Mouse (Mus musculus): ENCODE measurements around the gene Gpr107.
"Not testable (repeated sequence)": the region's sequence is repeated elsewhere in the genome, so short reads cannot be mapped to it uniquely, and the experiment has no call there.

Gpr107 gene

GRCm38 (mm10) chr2:31156846-31157245 lies 4.7 kb downstream of the Gpr107 start:
- no peak for DNase-seq (ENCODE audit: low read depth, low spot score)

GRCm38 (mm10) chr2:31160147-31160920 lies 8.2 kb downstream of the Gpr107 start:
- DNase-seq (ENCODE audit: low read depth, low spot score): no peak

GRCm38 (mm10) chr2:31161620-31162019 lies 9.5 kb downstream of the Gpr107 start:
- DNase-seq (ENCODE audit: low read depth, low spot score): no peak

GRCm38 (mm10) chr2:31163361-31164118 lies 11.4 kb downstream of the Gpr107 start:
- DNase-seq (ENCODE audit: low read depth, low spot score): no peak

GRCm38 (mm10) chr2:31164841-31165455 lies 12.8 kb downstream of the Gpr107 start:
- DNase-seq (ENCODE audit: low read depth, low spot score): no peak

- DNase-seq (ENCODE audit: low read depth, low spot score): no peak
Observed at GRCm38 (mm10) chr2:31165529-31165928, 13.4 kb downstream of the Gpr107 start.

- not testable (repeated sequence) for DNase-seq (ENCODE audit: low read depth, low spot score)
Observed at GRCm38 (mm10) chr2:31167571-31167970, 15.5 kb downstream of the Gpr107 start.

GRCm38 (mm10) chr2:31169001-31169400 lies 16.9 kb downstream of the Gpr107 start:
- DNase-seq (ENCODE audit: low read depth, low spot score): no peak

- no peak for DNase-seq (ENCODE audit: low read depth, low spot score)
Observed at GRCm38 (mm10) chr2:31170164-31170563, 18.0 kb downstream of the Gpr107 start.

GRCm38 (mm10) chr2:31172001-31172400 lies 19.9 kb downstream of the Gpr107 start:
- no peak for DNase-seq (ENCODE audit: low read depth, low spot score)

GRCm38 (mm10) chr2:31172536-31172935 lies 20.4 kb downstream of the Gpr107 start:
- no peak for DNase-seq (ENCODE audit: low read depth, low spot score)

GRCm38 (mm10) chr2:31173290-31173689 lies 21.2 kb downstream of the Gpr107 start:
- no peak for DNase-seq (ENCODE audit: low read depth, low spot score)

GRCm38 (mm10) chr2:31178593-31178992 lies 26.5 kb downstream of the Gpr107 start:
- DNase-seq (ENCODE audit: low read depth, low spot score): not testable (repeated sequence)

GRCm38 (mm10) chr2:31179471-31179870 lies 27.4 kb downstream of the Gpr107 start:
- no peak for DNase-seq (ENCODE audit: low read depth, low spot score)

- no peak for DNase-seq (ENCODE audit: low read depth, low spot score)
Observed at GRCm38 (mm10) chr2:31180081-31180551, 28.0 kb downstream of the Gpr107 start.

- DNase-seq (ENCODE audit: low read depth, low spot score): no peak
Observed at GRCm38 (mm10) chr2:31182786-31183330, 30.7 kb downstream of the Gpr107 start.

- no peak for DNase-seq (ENCODE audit: low read depth, low spot score)
Observed at GRCm38 (mm10) chr2:31183830-31184229, 31.7 kb downstream of the Gpr107 start.

GRCm38 (mm10) chr2:31188691-31189090 lies 36.6 kb downstream of the Gpr107 start:
- DNase-seq (ENCODE audit: low read depth, low spot score): no peak

- no peak for DNase-seq (ENCODE audit: low read depth, low spot score)
Observed at GRCm38 (mm10) chr2:31189654-31190053, 37.5 kb downstream of the Gpr107 start.

- DNase-seq (ENCODE audit: low read depth, low spot score): no peak
Observed at GRCm38 (mm10) chr2:31191765-31192164, 39.6 kb downstream of the Gpr107 start.

GRCm38 (mm10) chr2:31194356-31195021 lies 42.4 kb downstream of the Gpr107 start:
- DNase-seq (ENCODE audit: low read depth, low spot score): peak; percentile 45
